Mouse (Mus musculus): Measurements from ENCODE around the gene Bmper. TPM values are rescaled to one million over a fixed set of nuclear protein-coding genes. Genes with fewer than 3 reads are reported as not detected.

The Bmper gene
- polyA plus RNA-seq, 1 experiment from 2014 or later, result 11.4 TPM

GRCm38 (mm10) chr9:23276244-23276643, 53.4 kb downstream of the Bmper start:
- H3K9me3 ChIP-seq, result no peaks in the 10 kb centered on the region
- no peak overlapping the region for H3K4me3 ChIP-seq
- no peaks in the 10 kb centered on the region for H3K27me3 ChIP-seq (ENCODE audit: insufficient read depth, poor library complexity, severe bottlenecking)
- no peak overlapping the region for H3K27ac ChIP-seq
- no peak for DNase-seq (ENCODE audit: low spot score)
- H3K4me1 ChIP-seq, result no peaks in the 10 kb centered on the region
- WGBS, result 88% methylated on average over 4 of the region's 4 CpGs
- no peaks in the 10 kb centered on the region for H3K36me3 ChIP-seq

- Histone ChIP-seq H3K36me3 (no peaks in the 10 kb centered on the region), H3K4me1 (no peaks in the 10 kb centered on the region), H3K27ac (no peak overlapping the region), H3K27me3 (ENCODE audit: insufficient read depth, poor library complexity, severe bottlenecking) (no peaks in the 10 kb centered on the region), H3K9me3 (no peaks in the 10 kb centered on the region), H3K4me3 (no peak overlapping the region)
- WGBS, result 86% methylated on average over 4 of the region's 4 CpGs
- DNase-seq (ENCODE audit: low spot score), result no peak
Measured at GRCm38 (mm10) chr9:23284940-23285460, 62.1 kb downstream of the Bmper start.

- Histone ChIP-seq H3K9me3 (no peaks in the 10 kb centered on the region), H3K36me3 (no peaks in the 10 kb centered on the region), H3K27ac (no peak overlapping the region), H3K4me1 (no peaks in the 10 kb centered on the region), H3K27me3 (ENCODE audit: insufficient read depth, poor library complexity, severe bottlenecking) (no peaks in the 10 kb centered on the region), H3K4me3 (no peak overlapping the region)
- WGBS, result 85% methylated on average over 3 of the region's 3 CpGs
- DNase-seq (ENCODE audit: low spot score), result peak; percentile 10
Measured at GRCm38 (mm10) chr9:23293574-23293973, 70.7 kb downstream of the Bmper start.

GRCm38 (mm10) chr9:23295569-23295968, 72.7 kb downstream of the Bmper start:
- no peaks in the 10 kb centered on the region for H3K27me3 ChIP-seq (ENCODE audit: insufficient read depth, poor library complexity, severe bottlenecking)
- H3K27ac ChIP-seq, result no peak overlapping the region
- 87% methylated on average over 6 of the region's 6 CpGs for WGBS
- no peaks in the 10 kb centered on the region for H3K36me3 ChIP-seq
- no peak overlapping the region for H3K4me3 ChIP-seq
- DNase-seq (ENCODE audit: low spot score), result peak; percentile 41
- H3K4me1 ChIP-seq, result peaks cover 10% of the 10 kb centered on the region; the same call in 1 of the 2 replicates
- H3K9me3 ChIP-seq, result no peaks in the 10 kb centered on the region

- no peaks in the 10 kb centered on the region for H3K36me3 ChIP-seq
- H3K4me1 ChIP-seq, result peaks cover 10% of the 10 kb centered on the region; the same call in 1 of the 2 replicates
- H3K4me3 ChIP-seq, result no peak overlapping the region
- peak; percentile 58 for DNase-seq (ENCODE audit: low spot score)
- H3K9me3 ChIP-seq, result no peaks in the 10 kb centered on the region
- H3K27ac ChIP-seq, result no peak overlapping the region
- 82% methylated on average over 8 of the region's 8 CpGs for WGBS
- no peaks in the 10 kb centered on the region for H3K27me3 ChIP-seq (ENCODE audit: insufficient read depth, poor library complexity, severe bottlenecking)
Measured at GRCm38 (mm10) chr9:23297491-23298170, 74.8 kb downstream of the Bmper start.

GRCm38 (mm10) chr9:23300376-23300775, 77.5 kb downstream of the Bmper start:
- H3K27ac ChIP-seq, result no peak overlapping the region
- peaks cover 10% of the 10 kb centered on the region; the same call in 1 of the 2 replicates for H3K4me1 ChIP-seq
- DNase-seq (ENCODE audit: low spot score), result peak; percentile 73
- no peaks in the 10 kb centered on the region for H3K27me3 ChIP-seq (ENCODE audit: insufficient read depth, poor library complexity, severe bottlenecking)
- H3K9me3 ChIP-seq, result no peaks in the 10 kb centered on the region
- no peaks in the 10 kb centered on the region for H3K36me3 ChIP-seq
- 53% methylated on average over 8 of the region's 8 CpGs for WGBS
- H3K4me3 ChIP-seq, result no peak overlapping the region

- Histone ChIP-seq H3K27ac (no peak overlapping the region), H3K4me1 (peaks cover 10% of the 10 kb centered on the region), H3K36me3 (no peaks in the 10 kb centered on the region), H3K9me3 (no peaks in the 10 kb centered on the region), H3K27me3 (ENCODE audit: insufficient read depth, poor library complexity, severe bottlenecking) (no peaks in the 10 kb centered on the region), H3K4me3 (no peak overlapping the region)
- no peak for DNase-seq (ENCODE audit: low spot score)
- WGBS, result 65% methylated on average over 4 of the region's 4 CpGs
Measured at GRCm38 (mm10) chr9:23305681-23306080, 82.8 kb downstream of the Bmper start.

- DNase-seq (ENCODE audit: low spot score), result no peak
- Histone ChIP-seq H3K4me1 (peaks cover 10% of the 10 kb centered on the region), H3K36me3 (no peaks in the 10 kb centered on the region), H3K27me3 (ENCODE audit: insufficient read depth, poor library complexity, severe bottlenecking) (no peaks in the 10 kb centered on the region), H3K9me3 (no peaks in the 10 kb centered on the region), H3K4me3 (no peak overlapping the region), H3K27ac (no peak overlapping the region)
- WGBS, result 41% methylated on average over 4 of the region's 4 CpGs
Measured at GRCm38 (mm10) chr9:23306226-23306625, 83.3 kb downstream of the Bmper start.

GRCm38 (mm10) chr9:23307835-23308234, 85.0 kb downstream of the Bmper start:
- Histone ChIP-seq H3K4me1 (peaks cover 10% of the 10 kb centered on the region), H3K27ac (no peak overlapping the region), H3K27me3 (ENCODE audit: insufficient read depth, poor library complexity, severe bottlenecking) (no peaks in the 10 kb centered on the region), H3K4me3 (no peak overlapping the region), H3K9me3 (no peaks in the 10 kb centered on the region), H3K36me3 (no peaks in the 10 kb centered on the region)
- WGBS, result 83% methylated on average over 2 of the region's 2 CpGs
- no peak for DNase-seq (ENCODE audit: low spot score)

- H3K4me1 ChIP-seq, result peaks cover 6% of the 10 kb centered on the region
- no peak for DNase-seq (ENCODE audit: low spot score)
- H3K27ac ChIP-seq, result no peak overlapping the region
- no peaks in the 10 kb centered on the region for H3K27me3 ChIP-seq (ENCODE audit: insufficient read depth, poor library complexity, severe bottlenecking)
- 77% methylated on average over 3 of the region's 3 CpGs for WGBS
- no peak overlapping the region for H3K4me3 ChIP-seq
- H3K9me3 ChIP-seq, result no peaks in the 10 kb centered on the region
- no peaks in the 10 kb centered on the region for H3K36me3 ChIP-seq
Measured at GRCm38 (mm10) chr9:23310953-23311352, 88.1 kb downstream of the Bmper start.

- H3K9me3 ChIP-seq, result no peaks in the 10 kb centered on the region
- DNase-seq (ENCODE audit: low spot score), result no peak
- no peak overlapping the region for H3K27ac ChIP-seq
- no peaks in the 10 kb centered on the region for H3K27me3 ChIP-seq (ENCODE audit: insufficient read depth, poor library complexity, severe bottlenecking)
- H3K36me3 ChIP-seq, result no peaks in the 10 kb centered on the region
- no peaks in the 10 kb centered on the region for H3K4me1 ChIP-seq
- H3K4me3 ChIP-seq, result no peak overlapping the region
Measured at GRCm38 (mm10) chr9:23311956-23312355, 89.1 kb downstream of the Bmper start.

GRCm38 (mm10) chr9:23312877-23313276, 90.0 kb downstream of the Bmper start:
- Histone ChIP-seq H3K27me3 (ENCODE audit: insufficient read depth, poor library complexity, severe bottlenecking) (no peaks in the 10 kb centered on the region), H3K4me1 (no peaks in the 10 kb centered on the region), H3K4me3 (no peak overlapping the region), H3K36me3 (no peaks in the 10 kb centered on the region), H3K27ac (no peak overlapping the region), H3K9me3 (no peaks in the 10 kb centered on the region)
- WGBS, result 79% methylated on average over 2 of the region's 2 CpGs
- no peak for DNase-seq (ENCODE audit: low spot score)

GRCm38 (mm10) chr9:23315631-23316330, 92.9 kb downstream of the Bmper start:
- H3K4me3 ChIP-seq, result no peak overlapping the region
- no peak overlapping the region for H3K27ac ChIP-seq
- no peaks in the 10 kb centered on the region for H3K27me3 ChIP-seq (ENCODE audit: insufficient read depth, poor library complexity, severe bottlenecking)
- no peaks in the 10 kb centered on the region for H3K36me3 ChIP-seq
- 89% methylated on average over 5 of the region's 5 CpGs for WGBS
- no peaks in the 10 kb centered on the region for H3K4me1 ChIP-seq
- H3K9me3 ChIP-seq, result no peaks in the 10 kb centered on the region
- no peak for DNase-seq (ENCODE audit: low spot score)

Data from heart, embryonic 10.5 days (tissue).